Mouse (Mus musculus) liver, adult 2 months (tissue): ENCODE data around the gene Ptpn11.

ENCODE experiments used
- CTCF ChIP-seq: fragments of 200-500 bp; IDR thresholded peaks from 2 replicates; pipeline ENCODE4 v1.5.1; 2011; ENCODE audit warnings: low read depth, low read length, control low read depth
- POLR2A ChIP-seq: fragments of 200-500 bp; IDR thresholded peaks from 2 replicates; pipeline ENCODE4 v1.6.1; 2011; ENCODE audit warnings: low read length, control low read depth; ENCODE audit not compliant: insufficient read depth; ENCODE audit errors: extremely low read depth

- TF ChIP-seq CTCF = no peak
- no peak for TF ChIP-seq POLR2A
These were observed 46.6 kb downstream of the Ptpn11 start for GRCm38 (mm10) chr5:121144441-121145238.
